Mouse (Mus musculus): ENCODE measurements around the gene Preb. TPM values are rescaled to one million over a fixed set of nuclear protein-coding genes. Genes with fewer than 3 reads are reported as not detected.

Preb gene
- polyA plus RNA-seq, 1 experiment from 2014 or later: 79.3 TPM

DNA sequence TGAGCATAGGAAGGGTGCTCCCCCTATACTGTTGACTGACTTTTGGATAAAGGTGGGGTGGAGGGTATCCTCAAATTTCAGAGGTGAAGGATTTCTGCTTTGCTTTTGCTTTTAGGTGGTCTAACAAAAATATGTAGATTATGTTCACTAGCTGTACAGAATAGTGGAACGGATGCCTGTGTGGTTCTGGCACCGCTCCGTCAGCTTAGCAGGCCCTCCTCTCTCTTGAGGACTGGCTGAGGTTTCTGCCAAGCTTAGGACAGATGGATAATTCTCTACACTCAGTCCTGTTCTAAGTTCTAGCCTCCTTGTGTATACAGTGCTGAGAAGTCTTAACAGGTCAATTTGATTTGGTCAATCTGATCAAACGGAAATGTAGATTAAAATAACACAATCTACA, 9.7 kb downstream of the Preb start:
- ATAC-seq (0 out of 2 replicates have a peak, but pooled peaks have one; percentile 31), DNase-seq (ENCODE audit: low spot score) (no peak)
- Histone ChIP-seq H3K36me3 (ENCODE audit: control insufficient read depth, insufficient read depth, low read length) (peaks cover 35% of the 10 kb centered on the region), H3K4me2 (ENCODE audit: low read length) (peak overlapping the region; percentile 92), H3K27me3 (replicated peaks; ENCODE audit: control insufficient read depth, insufficient read depth, low read length) (no peaks in the 10 kb centered on the region), H3K27ac (ENCODE audit: low read depth, low read length) (no peak overlapping the region), H3K4me1 (ENCODE audit: control insufficient read depth, insufficient read depth, low read length) (peaks cover 6% of the 10 kb centered on the region), H3K9ac (ENCODE audit: low read length) (peak overlapping the region; percentile 70; the same call in 1 of the 2 replicates), H3K4me3 (ENCODE audit: low read depth, low read length) (peak overlapping the region; percentile 49), H3K9me3 (replicated peaks; ENCODE audit: control insufficient read depth, low read length) (no peaks in the 10 kb centered on the region)
- 61% methylated on average over 4 of the region's 4 CpGs for WGBS

DNA sequence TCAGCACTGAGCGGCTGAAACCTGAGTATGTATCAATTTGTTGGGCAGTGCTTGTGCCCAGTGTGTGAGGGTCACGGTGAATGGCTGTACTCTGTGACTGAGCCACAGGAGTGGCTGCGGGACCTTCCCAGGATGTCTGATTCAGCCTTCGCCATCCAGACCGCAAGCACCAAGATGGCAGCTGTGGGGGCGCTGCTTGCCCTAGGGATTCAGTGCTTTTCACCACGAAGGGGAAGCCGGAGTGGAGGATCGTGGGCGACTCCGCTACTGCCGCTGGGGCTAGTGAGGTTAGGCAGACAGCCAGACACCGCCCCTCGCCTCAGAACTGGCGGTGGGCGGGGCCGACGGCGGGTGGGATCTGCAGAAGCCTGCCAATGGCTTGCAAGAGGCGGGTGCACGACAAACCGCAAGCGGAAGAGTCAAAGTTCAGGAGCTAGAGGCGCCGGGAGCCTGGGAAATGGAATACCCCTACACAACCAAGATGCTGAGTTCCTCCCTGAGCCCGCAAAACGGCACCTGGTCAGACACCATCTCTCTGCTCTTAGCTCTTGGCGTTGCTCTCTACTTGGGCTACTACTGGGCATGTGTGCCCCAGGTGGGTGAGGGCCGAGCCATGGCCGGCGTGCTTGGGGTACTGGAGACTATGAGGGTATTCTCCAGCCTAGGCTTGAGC, 10.4 kb downstream of the Preb start:
- H3K4me2 ChIP-seq (ENCODE audit: low read length): peak overlapping the region; percentile 92
- H3K36me3 ChIP-seq (ENCODE audit: control insufficient read depth, insufficient read depth, low read length): peaks cover 28% of the 10 kb centered on the region
- peak; percentile 94 for DNase-seq (ENCODE audit: low spot score)
- ATAC-seq: peak; percentile 87
- H3K9ac ChIP-seq (ENCODE audit: low read length): peak overlapping the region; percentile 70
- H3K4me1 ChIP-seq (ENCODE audit: control insufficient read depth, insufficient read depth, low read length): peaks cover 6% of the 10 kb centered on the region
- under 1% methylated on average over 31 of the region's 31 CpGs for WGBS
- peak overlapping the region; percentile 49 for H3K4me3 ChIP-seq (ENCODE audit: low read depth, low read length)
- H3K27ac ChIP-seq (ENCODE audit: low read depth, low read length): peak overlapping the region; percentile 52; the same call in 1 of the 2 replicates
- no peaks in the 10 kb centered on the region for H3K27me3 ChIP-seq (replicated peaks; ENCODE audit: control insufficient read depth, insufficient read depth, low read length)
- H3K9me3 ChIP-seq (replicated peaks; ENCODE audit: control insufficient read depth, low read length): no peaks in the 10 kb centered on the region

- H3K9ac ChIP-seq (ENCODE audit: low read length): no peak overlapping the region
- no peak for ATAC-seq
- no peak overlapping the region for H3K4me2 ChIP-seq (ENCODE audit: low read length)
- peaks cover 6% of the 10 kb centered on the region for H3K4me1 ChIP-seq (ENCODE audit: control insufficient read depth, insufficient read depth, low read length)
- H3K27ac ChIP-seq (ENCODE audit: low read depth, low read length): no peak overlapping the region
- 77% methylated on average over 5 of the region's 5 CpGs for WGBS
- DNase-seq (ENCODE audit: low spot score): no peak
- H3K27me3 ChIP-seq (replicated peaks; ENCODE audit: control insufficient read depth, insufficient read depth, low read length): no peaks in the 10 kb centered on the region
- no peaks in the 10 kb centered on the region for H3K9me3 ChIP-seq (replicated peaks; ENCODE audit: control insufficient read depth, low read length)
- peaks cover 17% of the 10 kb centered on the region for H3K36me3 ChIP-seq (ENCODE audit: control insufficient read depth, insufficient read depth, low read length)
- H3K4me3 ChIP-seq (ENCODE audit: low read depth, low read length): no peak overlapping the region
These were observed 11.5 kb downstream of the Preb start for GRCm38 (mm10) chr5:30948620-30949019.

- no peak within 1 kb of the TSS for H3K27ac ChIP-seq (ENCODE audit: low read depth, low read length)
These were observed 15.0 kb downstream of the Preb start, which contains the start of gene Cgref1 for GRCm38 (mm10) chr5:30944956-30945781. Gene Cgref1 (minus strand): TSS chr5:30945591.

DNA sequence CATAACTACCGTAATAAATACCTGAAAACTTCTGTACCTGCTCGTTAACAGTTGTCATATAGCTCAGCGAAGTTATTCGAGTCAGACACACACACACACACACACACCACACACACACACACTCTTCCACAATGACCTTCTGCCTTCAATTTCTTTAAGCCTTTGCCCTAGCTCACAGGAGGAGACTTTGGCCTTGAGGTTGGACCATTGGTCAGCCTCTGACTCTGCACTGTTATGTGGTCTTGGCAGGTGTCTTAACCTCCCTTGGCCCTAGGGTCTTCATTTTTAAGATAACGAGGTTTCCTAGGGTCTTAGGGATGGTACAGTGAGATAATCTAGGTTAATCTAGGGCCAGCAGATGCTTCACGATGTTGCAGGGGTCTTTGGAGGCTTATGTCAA, 15.8 kb downstream of the Preb start:
- Histone ChIP-seq H3K4me2 (ENCODE audit: low read length) (no peak overlapping the region), H3K4me1 (ENCODE audit: control insufficient read depth, insufficient read depth, low read length) (no peaks in the 10 kb centered on the region; the same call in 1 of the 2 replicates), H3K27ac (ENCODE audit: low read depth, low read length) (no peak overlapping the region), H3K4me3 (ENCODE audit: low read depth, low read length) (no peak overlapping the region), H3K9me3 (replicated peaks; ENCODE audit: control insufficient read depth, low read length) (no peaks in the 10 kb centered on the region), H3K36me3 (ENCODE audit: control insufficient read depth, insufficient read depth, low read length) (no peaks in the 10 kb centered on the region), H3K9ac (ENCODE audit: low read length) (no peak overlapping the region), H3K27me3 (replicated peaks; ENCODE audit: control insufficient read depth, insufficient read depth, low read length) (no peaks in the 10 kb centered on the region)
- no peak for DNase-seq (ENCODE audit: low spot score)
- no peak for ATAC-seq
- 86% methylated on average over 6 of the region's 6 CpGs for WGBS

More at GRCm38 (mm10) chr5:30944956-30945781, 15.0 kb downstream of the Preb start, which contains the start of gene Cgref1:
- Histone ChIP-seq H3K9ac (ENCODE audit: low read length) (peak within 1 kb of the TSS; percentile 72), H3K9me3 (replicated peaks; ENCODE audit: control insufficient read depth, low read length) (no peaks in the 10 kb centered on the region), H3K4me3 (ENCODE audit: low read depth, low read length) (peak within 1 kb of the TSS; percentile 46), H3K36me3 (ENCODE audit: control insufficient read depth, insufficient read depth, low read length) (no peaks in the 10 kb centered on the region), H3K4me1 (ENCODE audit: control insufficient read depth, insufficient read depth, low read length) (peaks cover 1% of the 10 kb centered on the region), H3K4me2 (ENCODE audit: low read length) (peak within 1 kb of the TSS; percentile 81), H3K27me3 (replicated peaks; ENCODE audit: control insufficient read depth, insufficient read depth, low read length) (no peaks in the 10 kb centered on the region)
- 4% methylated on average over 44 of the region's 44 CpGs for WGBS
- DNase-seq (ENCODE audit: low spot score): peak; percentile 74
- peak; percentile 59 for ATAC-seq

- Histone ChIP-seq H3K9me3 (replicated peaks; ENCODE audit: control insufficient read depth, low read length) (no peaks in the 10 kb centered on the region), H3K4me1 (ENCODE audit: control insufficient read depth, insufficient read depth, low read length) (no peaks in the 10 kb centered on the region), H3K4me3 (ENCODE audit: low read depth, low read length) (no peak overlapping the region), H3K4me2 (ENCODE audit: low read length) (no peak overlapping the region), H3K27ac (ENCODE audit: low read depth, low read length) (no peak overlapping the region), H3K36me3 (ENCODE audit: control insufficient read depth, insufficient read depth, low read length) (no peaks in the 10 kb centered on the region), H3K9ac (ENCODE audit: low read length) (no peak overlapping the region), H3K27me3 (replicated peaks; ENCODE audit: control insufficient read depth, insufficient read depth, low read length) (no peaks in the 10 kb centered on the region)
- 92% methylated on average over 2 of the region's 2 CpGs for WGBS
- DNase-seq (ENCODE audit: low spot score): no peak
- no peak for ATAC-seq
These were observed 17.2 kb downstream of the Preb start for GRCm38 (mm10) chr5:30943004-30943403.

DNA sequence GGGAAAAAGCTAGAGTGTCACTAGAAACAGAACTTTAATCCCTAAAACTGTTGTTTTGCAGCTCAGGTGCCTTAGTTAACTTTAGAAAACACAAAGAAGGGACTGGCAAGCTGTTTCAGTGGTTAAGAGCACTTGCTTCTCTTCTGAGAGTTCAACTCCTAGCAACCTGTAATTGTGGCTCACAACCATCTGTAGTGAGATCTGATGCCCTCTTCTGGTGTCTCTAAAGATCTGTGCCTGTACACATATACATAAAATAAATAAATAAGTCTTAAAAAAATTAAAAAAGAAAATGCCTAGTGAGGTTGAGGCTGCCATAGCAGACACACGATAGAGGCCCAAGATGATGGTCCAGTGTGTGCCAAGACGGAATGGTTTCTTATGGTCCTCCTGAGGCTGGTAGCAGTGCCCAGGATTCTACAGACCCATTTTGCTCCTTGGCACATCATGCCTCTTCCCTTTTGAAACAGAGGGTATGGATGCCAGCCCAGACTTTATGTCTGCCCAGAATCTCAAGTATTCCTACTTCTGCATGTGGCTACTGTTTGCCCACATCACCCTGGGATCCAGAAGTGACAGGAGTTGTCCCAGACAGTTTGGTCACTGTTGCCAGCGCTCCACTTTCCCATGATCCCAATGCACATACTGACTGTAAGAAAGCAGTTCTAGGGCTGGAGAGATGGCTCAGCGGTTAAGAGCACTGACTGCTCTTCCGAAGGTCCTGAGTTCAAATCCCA, 25.3 kb downstream of the Preb start:
- no peak for ATAC-seq

DNA sequence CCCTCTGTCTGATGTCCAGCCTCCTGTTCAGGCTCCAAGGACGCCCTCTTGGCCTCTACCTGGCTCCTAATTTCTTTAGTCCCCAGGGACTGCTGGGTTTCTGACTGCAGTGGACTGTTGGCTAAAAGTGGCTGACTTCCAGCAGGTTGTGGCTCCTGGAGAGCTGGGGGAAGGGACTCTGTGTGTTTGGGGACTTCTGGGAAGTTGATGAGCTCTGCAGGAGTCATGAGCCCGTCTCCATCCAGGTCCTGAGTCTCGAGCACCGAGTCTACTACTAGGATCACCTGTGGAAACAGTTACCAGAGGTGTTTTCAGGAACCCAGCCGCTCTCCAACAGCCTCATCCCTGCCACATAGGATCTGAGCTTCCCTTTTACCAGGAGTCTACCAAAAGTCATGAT, 26.5 kb downstream of the Preb start:
- Histone ChIP-seq H3K4me2 (ENCODE audit: low read length) (no peak overlapping the region), H3K9me3 (replicated peaks; ENCODE audit: control insufficient read depth, low read length) (no peaks in the 10 kb centered on the region), H3K9ac (ENCODE audit: low read length) (no peak overlapping the region), H3K4me1 (ENCODE audit: control insufficient read depth, insufficient read depth, low read length) (no peaks in the 10 kb centered on the region), H3K36me3 (ENCODE audit: control insufficient read depth, insufficient read depth, low read length) (no peaks in the 10 kb centered on the region), H3K4me3 (ENCODE audit: low read depth, low read length) (no peak overlapping the region), H3K27ac (ENCODE audit: low read depth, low read length) (no peak overlapping the region), H3K27me3 (replicated peaks; ENCODE audit: control insufficient read depth, insufficient read depth, low read length) (no peaks in the 10 kb centered on the region)
- no peak for ATAC-seq
- DNase-seq (ENCODE audit: low spot score): no peak
- WGBS: 65% methylated on average over 5 of the region's 5 CpGs

More for the DNA sequence above, 25.3 kb downstream of the Preb start:
- WGBS: 83% methylated on average over 5 of the region's 5 CpGs
- no peaks in the 10 kb centered on the region for H3K9me3 ChIP-seq (replicated peaks; ENCODE audit: control insufficient read depth, low read length)
- no peaks in the 10 kb centered on the region for H3K4me1 ChIP-seq (ENCODE audit: control insufficient read depth, insufficient read depth, low read length)
- no peak overlapping the region for H3K9ac ChIP-seq (ENCODE audit: low read length)
- no peak for DNase-seq (ENCODE audit: low spot score)
- no peak overlapping the region for H3K27ac ChIP-seq (ENCODE audit: low read depth, low read length)
- H3K4me2 ChIP-seq (ENCODE audit: low read length): no peak overlapping the region
- H3K4me3 ChIP-seq (ENCODE audit: low read depth, low read length): no peak overlapping the region
- no peaks in the 10 kb centered on the region for H3K27me3 ChIP-seq (replicated peaks; ENCODE audit: control insufficient read depth, insufficient read depth, low read length)
- no peaks in the 10 kb centered on the region for H3K36me3 ChIP-seq (ENCODE audit: control insufficient read depth, insufficient read depth, low read length)
